Mouse (Mus musculus) hindbrain, embryonic 15.5 days (tissue): ENCODE data around the gene Edrf1. TPM values are rescaled to one million over a fixed set of nuclear protein-coding genes. Genes with fewer than 3 reads are reported as not detected.

Experiments
- ATAC-seq: fragments of 200-750 bp; cut with Nextera tagmentation; 2 replicates; pipeline ENCODE4 v1.8.0; 2017; ENCODE audit warnings: low read depth, moderate number of reproducible peaks, moderate TSS enrichment; ENCODE audit not compliant: low FRiP score
- H3K27ac ChIP-seq: fragments of 300-500 bp; sonication (generic); replicated peaks from 2 replicates; pipeline ENCODE4 v1.5.1; 2015; ENCODE audit warnings: mild to moderate bottlenecking, inconsistent platforms
- H3K27me3 ChIP-seq: fragments of 300-500 bp; sonication (generic); 2 replicates; pipeline ENCODE4 v1.6.1; 2015; ENCODE audit warnings: control low read depth, inconsistent platforms
- H3K36me3 ChIP-seq: fragments of 300-500 bp; sonication (generic); 2 replicates; pipeline ENCODE4 v1.6.1; 2015; ENCODE audit warnings: control low read depth, inconsistent platforms
- H3K4me1 ChIP-seq: fragments of 300-500 bp; sonication (generic); replicated peaks from 2 replicates; pipeline ENCODE4 v1.6.1; 2015; ENCODE audit warnings: control low read depth, inconsistent platforms
- H3K4me2 ChIP-seq: fragments of 300-500 bp; sonication (generic); 2 replicates; pipeline ENCODE4 v1.6.1; 2015; ENCODE audit warnings: moderate library complexity, mild to moderate bottlenecking, inconsistent platforms
- H3K4me3 ChIP-seq: fragments of 300-500 bp; sonication (generic); 2 replicates; pipeline ENCODE4 v1.5.1; 2015; ENCODE audit warnings: mild to moderate bottlenecking, inconsistent platforms
- H3K9ac ChIP-seq: fragments of 300-500 bp; sonication (generic); 2 replicates; pipeline ENCODE4 v1.6.1; 2015; ENCODE audit warnings: inconsistent platforms
- H3K9me3 ChIP-seq: fragments of 300-500 bp; sonication (generic); 2 replicates; pipeline ENCODE4 v1.6.1; 2016; ENCODE audit warnings: control low read depth, inconsistent platforms
- WGBS: fragments of 180-500 bp; shearing (Covaris S2); methylation state at CpG from one replicate; pipeline ENCODE4 v1.1.7; 2015; 5-methylcytosine and 5-hydroxymethylcytosine counted together
- polyA plus RNA-seq: library from polyadenylated mRNA; unstranded; fragments of >200 nt; fragmentation: Nextera tagmentation; extraction: Ambion mirVana; gene quantifications from 2 replicates; pipeline ENCODE4 v1.2.1, GENCODE M21; 2015

Edrf1 gene
- polyA plus RNA-seq, 1 experiment from 2014 or later, result 17.8 TPM

- Histone ChIP-seq H3K9ac (no peak overlapping the region), H3K4me3 (no peak overlapping the region), H3K4me1 (peaks cover 9% of the 10 kb centered on the region; the same call in 1 of the 2 replicates), H3K27ac (0 out of 2 replicates have a peak overlapping the region, but pooled peaks have one; percentile 21), H3K36me3 (no peaks in the 10 kb centered on the region), H3K27me3 (no peaks in the 10 kb centered on the region), H3K4me2 (peak overlapping the region; percentile 31; the same call in 1 of the 2 replicates), H3K9me3 (no peaks in the 10 kb centered on the region)
- 40% methylated on average over 11 of the region's 11 CpGs for WGBS
- ATAC-seq, result no peak
Measured at GRCm38 (mm10) chr7:133620721-133621120, 16.6 kb upstream of the Edrf1 start.

GRCm38 (mm10) chr7:133623226-133623625, 14.1 kb upstream of the Edrf1 start:
- ATAC-seq, result no peak
- WGBS, result 88% methylated on average over 5 of the region's 5 CpGs
- H3K9ac ChIP-seq, result no peak overlapping the region

GRCm38 (mm10) chr7:133627184-133627936, 10.0 kb upstream of the Edrf1 start:
- Histone ChIP-seq H3K9ac (no peak overlapping the region; the same call in 1 of the 2 replicates), H3K4me3 (no peak overlapping the region), H3K27ac (no peak overlapping the region), H3K36me3 (no peaks in the 10 kb centered on the region), H3K4me1 (peaks cover 6% of the 10 kb centered on the region; the same call in 1 of the 2 replicates), H3K27me3 (no peaks in the 10 kb centered on the region), H3K9me3 (no peaks in the 10 kb centered on the region), H3K4me2 (no peak overlapping the region)
- 17% methylated on average over 14 of the region's 14 CpGs for WGBS
- ATAC-seq, result peak; percentile 51; the same call in 1 of the 2 replicates

More at GRCm38 (mm10) chr7:133623226-133623625, 14.1 kb upstream of the Edrf1 start:
- Histone ChIP-seq H3K4me2 (no peak overlapping the region), H3K36me3 (no peaks in the 10 kb centered on the region), H3K4me1 (peaks cover 14% of the 10 kb centered on the region), H3K4me3 (no peak overlapping the region), H3K27me3 (no peaks in the 10 kb centered on the region), H3K9me3 (no peaks in the 10 kb centered on the region), H3K27ac (no peak overlapping the region)

GRCm38 (mm10) chr7:133630821-133631220, 6.5 kb upstream of the Edrf1 start:
- H3K9me3 ChIP-seq, result no peaks in the 10 kb centered on the region
- no peak overlapping the region for H3K27ac ChIP-seq
- H3K4me3 ChIP-seq, result no peak overlapping the region
- no peaks in the 10 kb centered on the region for H3K27me3 ChIP-seq
- H3K9ac ChIP-seq, result no peak overlapping the region
- no peak for ATAC-seq
- no peaks in the 10 kb centered on the region for H3K36me3 ChIP-seq
- no peak overlapping the region for H3K4me2 ChIP-seq
- H3K4me1 ChIP-seq, result peaks cover 6% of the 10 kb centered on the region; the same call in 1 of the 2 replicates
- WGBS, result 85% methylated on average over 5 of the region's 5 CpGs

GRCm38 (mm10) chr7:133632476-133632875, 4.9 kb upstream of the Edrf1 start:
- Histone ChIP-seq H3K36me3 (no peaks in the 10 kb centered on the region), H3K9ac (no peak overlapping the region), H3K4me3 (no peak overlapping the region), H3K27me3 (no peaks in the 10 kb centered on the region), H3K4me1 (peaks cover 5% of the 10 kb centered on the region; the same call in 1 of the 2 replicates), H3K9me3 (no peaks in the 10 kb centered on the region), H3K27ac (no peak overlapping the region), H3K4me2 (no peak overlapping the region)
- no peak for ATAC-seq
- WGBS, result 31% methylated on average over 2 of the region's 2 CpGs

GRCm38 (mm10) chr7:133634932-133635650, 2.3 kb upstream of the Edrf1 start:
- 62% methylated on average over 10 of the region's 12 CpGs for WGBS
- H3K4me1 ChIP-seq, result peaks cover 14% of the 10 kb centered on the region
- no peaks in the 10 kb centered on the region for H3K9me3 ChIP-seq
- no peaks in the 10 kb centered on the region for H3K36me3 ChIP-seq
- H3K4me3 ChIP-seq, result no peak overlapping the region
- H3K27me3 ChIP-seq, result no peaks in the 10 kb centered on the region
- H3K4me2 ChIP-seq, result no peak overlapping the region
- no peak overlapping the region for H3K27ac ChIP-seq
- H3K9ac ChIP-seq, result no peak overlapping the region
- ATAC-seq, result no peak

- peak overlapping the region; percentile 96 for H3K4me3 ChIP-seq
- peak overlapping the region; percentile 92 for H3K9ac ChIP-seq
- ATAC-seq, result peak; percentile 23; the same call in 1 of the 2 replicates
- H3K27ac ChIP-seq, result peak overlapping the region; percentile 93
- no peaks in the 10 kb centered on the region for H3K27me3 ChIP-seq
- peaks cover 14% of the 10 kb centered on the region for H3K4me1 ChIP-seq
- WGBS, result 2% methylated on average over 21 of the region's 21 CpGs
- H3K9me3 ChIP-seq, result no peaks in the 10 kb centered on the region
- H3K36me3 ChIP-seq, result peaks cover 13% of the 10 kb centered on the region
- peak overlapping the region; percentile 89 for H3K4me2 ChIP-seq
Measured at GRCm38 (mm10) chr7:133636738-133637352, 498 bp upstream of the Edrf1 start.

GRCm38 (mm10) chr7:133638306-133638705, 963 bp downstream of the Edrf1 start:
- H3K27ac ChIP-seq, result peak overlapping the region; percentile 93
- H3K36me3 ChIP-seq, result peaks cover 28% of the 10 kb centered on the region
- 15% methylated on average over 13 of the region's 13 CpGs for WGBS
- H3K4me1 ChIP-seq, result peaks cover 14% of the 10 kb centered on the region
- no peak for ATAC-seq
- H3K4me3 ChIP-seq, result peak overlapping the region; percentile 96
- peak overlapping the region; percentile 92 for H3K9ac ChIP-seq
- H3K27me3 ChIP-seq, result no peaks in the 10 kb centered on the region
- no peaks in the 10 kb centered on the region for H3K9me3 ChIP-seq
- peak overlapping the region; percentile 89 for H3K4me2 ChIP-seq

GRCm38 (mm10) chr7:133638821-133639220, 1.5 kb downstream of the Edrf1 start:
- Histone ChIP-seq H3K36me3 (peaks cover 33% of the 10 kb centered on the region), H3K27ac (no peak overlapping the region), H3K27me3 (no peaks in the 10 kb centered on the region), H3K4me1 (peaks cover 14% of the 10 kb centered on the region), H3K9ac (no peak overlapping the region), H3K9me3 (no peaks in the 10 kb centered on the region), H3K4me3 (peak overlapping the region; percentile 96), H3K4me2 (peak overlapping the region; percentile 89)
- ATAC-seq, result no peak
- WGBS, result 88% methylated on average over 13 of the region's 13 CpGs

- no peak overlapping the region for H3K9ac ChIP-seq
- no peak overlapping the region for H3K4me2 ChIP-seq
- H3K27me3 ChIP-seq, result no peaks in the 10 kb centered on the region
- no peak overlapping the region for H3K27ac ChIP-seq
- 91% methylated on average over 6 of the region's 6 CpGs for WGBS
- no peaks in the 10 kb centered on the region for H3K9me3 ChIP-seq
- no peaks in the 10 kb centered on the region for H3K4me1 ChIP-seq
- no peak overlapping the region for H3K4me3 ChIP-seq
- H3K36me3 ChIP-seq, result peaks cover 86% of the 10 kb centered on the region
- ATAC-seq, result no peak
Measured at GRCm38 (mm10) chr7:133645716-133646115, 8.4 kb downstream of the Edrf1 start.

GRCm38 (mm10) chr7:133662467-133662866, 25.1 kb downstream of the Edrf1 start:
- no peak overlapping the region for H3K4me3 ChIP-seq
- H3K27ac ChIP-seq, result no peak overlapping the region
- 75% methylated on average over 1 of the region's 1 CpGs for WGBS
- no peak for ATAC-seq
- no peaks in the 10 kb centered on the region for H3K4me1 ChIP-seq
- no peak overlapping the region for H3K9ac ChIP-seq
- peaks cover 90% of the 10 kb centered on the region for H3K36me3 ChIP-seq
- H3K9me3 ChIP-seq, result no peaks in the 10 kb centered on the region
- no peaks in the 10 kb centered on the region for H3K27me3 ChIP-seq
- H3K4me2 ChIP-seq, result no peak overlapping the region

- H3K4me1 ChIP-seq, result no peaks in the 10 kb centered on the region
- no peak overlapping the region for H3K4me3 ChIP-seq
- no peaks in the 10 kb centered on the region for H3K9me3 ChIP-seq
- no peak overlapping the region for H3K27ac ChIP-seq
- no peaks in the 10 kb centered on the region for H3K27me3 ChIP-seq
- no peak overlapping the region for H3K4me2 ChIP-seq
- WGBS, result 100% methylated on average over 1 of the region's 1 CpGs
- H3K36me3 ChIP-seq, result peaks cover 85% of the 10 kb centered on the region
- no peak for ATAC-seq
- H3K9ac ChIP-seq, result no peak overlapping the region
Measured at GRCm38 (mm10) chr7:133669071-133669470, 31.7 kb downstream of the Edrf1 start.
